Mouse (Mus musculus) hindbrain, embryonic 11.5 days (tissue): ENCODE measurements around the gene Fez2. TPM values are rescaled to one million over a fixed set of nuclear protein-coding genes. Genes with fewer than 3 reads are reported as not detected.
A peak's percentile ranks its signal among the peaks of the same experiment; 100 is the strongest.

Experiments
- ATAC-seq: fragments of 200-750 bp; cut with Nextera tagmentation; 2 replicates; pipeline ENCODE4 v1.8.0; 2017; ENCODE audit warnings: mild to moderate bottlenecking, moderate TSS enrichment, moderate library complexity; ENCODE audit not compliant: low FRiP score
- DNase-seq: peaks from one replicate; pipeline ENCODE4 v3.0.0-alpha.2; 2015; ENCODE audit warnings: low spot score
- H3K27ac ChIP-seq: fragments of 300-500 bp; sonication (generic); 2 replicates; pipeline ENCODE4 v1.5.1; 2014; ENCODE audit warnings: mild to moderate bottlenecking, low read depth, low read length
- H3K27me3 ChIP-seq: fragments of 300-500 bp; sonication (generic); 2 replicates; pipeline ENCODE4 v1.6.1; 2014; ENCODE audit warnings: mild to moderate bottlenecking, low read length, moderate library complexity, mixed read lengths; ENCODE audit not compliant: control insufficient read depth, insufficient read depth
- H3K36me3 ChIP-seq: fragments of 300-500 bp; sonication (generic); 2 replicates; pipeline ENCODE4 v1.6.1; 2014; ENCODE audit warnings: mild to moderate bottlenecking, low read length, moderate library complexity, mixed read lengths; ENCODE audit not compliant: control insufficient read depth, insufficient read depth
- H3K4me1 ChIP-seq: fragments of 300-500 bp; sonication (generic); replicated peaks from 2 replicates; pipeline ENCODE4 v1.6.1; 2014; ENCODE audit warnings: low read length, mixed read lengths; ENCODE audit not compliant: control insufficient read depth, insufficient read depth
- H3K4me2 ChIP-seq: fragments of 300-500 bp; sonication (generic); replicated peaks from 2 replicates; pipeline ENCODE4 v1.6.1; 2014; ENCODE audit warnings: mild to moderate bottlenecking, low read depth, low read length
- H3K4me3 ChIP-seq: fragments of 300-500 bp; sonication (generic); 2 replicates; pipeline ENCODE4 v1.5.1; 2014; ENCODE audit warnings: low read depth, low read length
- H3K9ac ChIP-seq: fragments of 300-500 bp; sonication (generic); 2 replicates; pipeline ENCODE4 v1.6.1; 2014; ENCODE audit warnings: low read depth, low read length
- H3K9me3 ChIP-seq: fragments of 300-500 bp; sonication (generic); 2 replicates; pipeline ENCODE4 v1.6.1; 2016; ENCODE audit warnings: low read length; ENCODE audit not compliant: control insufficient read depth
- WGBS: fragments of 180-500 bp; shearing (Covaris S2); extraction: QIAGEN DNeasy Blood & Tissue Kit; methylation state at CpG from one replicate; pipeline ENCODE4 v1.1.7; 2014; 5-methylcytosine and 5-hydroxymethylcytosine counted together
- polyA plus RNA-seq: library from polyadenylated mRNA; unstranded; fragments of >200 nt; fragmentation: Nextera tagmentation; extraction: Ambion mirVana; gene quantifications from 2 replicates; pipeline ENCODE4 v1.2.1, GENCODE M21; 2014

Gene Fez2
- polyA plus RNA-seq, 1 experiment from 2014 or later = 52.4 TPM

GRCm38 (mm10) chr17:78354871-78355270 is 63.1 kb downstream of the Fez2 start:
- H3K4me1 ChIP-seq = no peaks in the 10 kb centered on the region; the same call in 1 of the 2 replicates
- H3K4me3 ChIP-seq = no peak overlapping the region
- peak overlapping the region; percentile 25; the same call in 1 of the 2 replicates for H3K27ac ChIP-seq
- DNase-seq (peak; percentile 20), ATAC-seq (peak; percentile 65)
- no peaks in the 10 kb centered on the region for H3K27me3 ChIP-seq
- H3K9ac ChIP-seq = no peak overlapping the region
- H3K4me2 ChIP-seq = no peak overlapping the region
- no peaks in the 10 kb centered on the region for H3K36me3 ChIP-seq
- WGBS = 82% methylated on average over 12 of the region's 12 CpGs
- H3K9me3 ChIP-seq = no peaks in the 10 kb centered on the region

GRCm38 (mm10) chr17:78354411-78354810 is 63.5 kb downstream of the Fez2 start:
- no peak for ATAC-seq
- H3K9ac ChIP-seq = no peak overlapping the region

GRCm38 (mm10) chr17:78352500-78352855 is 65.5 kb downstream of the Fez2 start:
- H3K4me2 ChIP-seq = no peak overlapping the region
- 91% methylated on average over 3 of the region's 3 CpGs for WGBS
- DNase-seq (no peak), ATAC-seq (no peak)
- no peak overlapping the region for H3K4me3 ChIP-seq
- H3K9ac ChIP-seq = no peak overlapping the region
- no peaks in the 10 kb centered on the region; the same call in 1 of the 2 replicates for H3K4me1 ChIP-seq
- no peaks in the 10 kb centered on the region for H3K27me3 ChIP-seq
- no peak overlapping the region for H3K27ac ChIP-seq
- no peaks in the 10 kb centered on the region for H3K9me3 ChIP-seq
- no peaks in the 10 kb centered on the region for H3K36me3 ChIP-seq

More at GRCm38 (mm10) chr17:78354411-78354810, 63.5 kb downstream of the Fez2 start:
- H3K4me2 ChIP-seq = no peak overlapping the region
- 0 out of 2 replicates have a peak overlapping the region, but pooled peaks have one; percentile 20 for H3K27ac ChIP-seq
- no peaks in the 10 kb centered on the region for H3K36me3 ChIP-seq
- WGBS = 85% methylated on average over 2 of the region's 2 CpGs
- H3K9me3 ChIP-seq = no peaks in the 10 kb centered on the region
- no peaks in the 10 kb centered on the region; the same call in 1 of the 2 replicates for H3K4me1 ChIP-seq
- H3K27me3 ChIP-seq = no peaks in the 10 kb centered on the region
- DNase-seq = no peak
- no peak overlapping the region for H3K4me3 ChIP-seq

- no peak overlapping the region for H3K4me3 ChIP-seq
- no peaks in the 10 kb centered on the region; the same call in 1 of the 2 replicates for H3K4me1 ChIP-seq
- DNase-seq = no peak
- no peak overlapping the region for H3K9ac ChIP-seq
- no peak overlapping the region for H3K27ac ChIP-seq
- no peaks in the 10 kb centered on the region for H3K36me3 ChIP-seq
- no peaks in the 10 kb centered on the region for H3K27me3 ChIP-seq
- WGBS = 79% methylated on average over 12 of the region's 12 CpGs
- no peak overlapping the region for H3K4me2 ChIP-seq
- H3K9me3 ChIP-seq = no peaks in the 10 kb centered on the region
- ATAC-seq = no peak
These were observed 66.1 kb downstream of the Fez2 start for GRCm38 (mm10) chr17:78351676-78352499.

GRCm38 (mm10) chr17:78347111-78347801 is 70.7 kb downstream of the Fez2 start:
- H3K36me3 ChIP-seq = no peaks in the 10 kb centered on the region
- no peaks in the 10 kb centered on the region for H3K9me3 ChIP-seq
- no peak overlapping the region for H3K4me3 ChIP-seq
- H3K9ac ChIP-seq = no peak overlapping the region
- H3K27me3 ChIP-seq = no peaks in the 10 kb centered on the region
- no peak overlapping the region for H3K4me2 ChIP-seq
- H3K4me1 ChIP-seq = no peaks in the 10 kb centered on the region
- WGBS = 93% methylated on average over 17 of the region's 17 CpGs
- DNase-seq (no peak), ATAC-seq (no peak)
- H3K27ac ChIP-seq = no peak overlapping the region

- no peak for DNase-seq
- no peak for ATAC-seq
- WGBS = 97% methylated on average over 3 of the region's 3 CpGs
- Histone ChIP-seq H3K27ac (no peak overlapping the region), H3K36me3 (no peaks in the 10 kb centered on the region), H3K9ac (no peak overlapping the region), H3K9me3 (no peaks in the 10 kb centered on the region), H3K4me2 (no peak overlapping the region), H3K4me3 (no peak overlapping the region), H3K27me3 (no peaks in the 10 kb centered on the region), H3K4me1 (no peaks in the 10 kb centered on the region)
These were observed 74.3 kb downstream of the Fez2 start for GRCm38 (mm10) chr17:78343688-78344087.

- H3K4me1 ChIP-seq = no peaks in the 10 kb centered on the region
- H3K27me3 ChIP-seq = no peaks in the 10 kb centered on the region
- ATAC-seq = no peak
- no peak for DNase-seq
- no peaks in the 10 kb centered on the region for H3K36me3 ChIP-seq
- WGBS = 86% methylated on average over 8 of the region's 8 CpGs
- no peaks in the 10 kb centered on the region for H3K9me3 ChIP-seq
- H3K4me3 ChIP-seq = no peak overlapping the region
- no peak overlapping the region for H3K9ac ChIP-seq
- no peak overlapping the region for H3K27ac ChIP-seq
- no peak overlapping the region for H3K4me2 ChIP-seq
These were observed 82.7 kb downstream of the Fez2 start for GRCm38 (mm10) chr17:78335250-78335649.

- no peak for ATAC-seq
- no peak overlapping the region for H3K9ac ChIP-seq
- no peak for DNase-seq
- no peaks in the 10 kb centered on the region for H3K27me3 ChIP-seq
- WGBS = 93% methylated on average over 10 of the region's 10 CpGs
- no peak overlapping the region for H3K27ac ChIP-seq
- H3K9me3 ChIP-seq = no peaks in the 10 kb centered on the region
- no peaks in the 10 kb centered on the region for H3K4me1 ChIP-seq
- no peak overlapping the region for H3K4me2 ChIP-seq
- H3K4me3 ChIP-seq = no peak overlapping the region
- no peaks in the 10 kb centered on the region for H3K36me3 ChIP-seq
These were observed 84.7 kb downstream of the Fez2 start for GRCm38 (mm10) chr17:78333275-78333674.
